Mouse (Mus musculus) brain, embryonic 14.5 days (tissue): ENCODE data around the gene 6030452D12Rik. TPM values are rescaled to one million over a fixed set of nuclear protein-coding genes. Genes with fewer than 3 reads are reported as not detected.

Experiments used
- DNase-seq: peaks from one replicate; pipeline ENCODE4 v3.0.0-alpha.2; 2011; ENCODE audit warnings: low read depth
- CTCF ChIP-seq: fragments of 200-500 bp; IDR thresholded peaks from 2 replicates; pipeline ENCODE4 v1.5.1; 2012; ENCODE audit warnings: inconsistent platforms, mild to moderate bottlenecking, moderate library complexity, borderline replicate concordance; ENCODE audit not compliant: insufficient read depth, insufficient read length; ENCODE audit errors: extremely low read depth
- POLR2A ChIP-seq: fragments of 200-500 bp; IDR thresholded peaks from 2 replicates; pipeline ENCODE4 v1.6.1; 2012; ENCODE audit warnings: mild to moderate bottlenecking, inconsistent platforms, borderline replicate concordance; ENCODE audit not compliant: poor library complexity, insufficient read depth, insufficient read length, severe bottlenecking; ENCODE audit errors: extremely low read depth
- polyA plus RNA-seq: library from polyadenylated mRNA; depleted of rRNA; stranded (reverse); fragments of >200 nt; gene quantifications from 2 replicates; pipeline ENCODE4 v1.2.3, GENCODE M21; 2012; rRNA removed

6030452D12Rik gene
- polyA plus RNA-seq, 1 experiment, result not detected

DNA sequence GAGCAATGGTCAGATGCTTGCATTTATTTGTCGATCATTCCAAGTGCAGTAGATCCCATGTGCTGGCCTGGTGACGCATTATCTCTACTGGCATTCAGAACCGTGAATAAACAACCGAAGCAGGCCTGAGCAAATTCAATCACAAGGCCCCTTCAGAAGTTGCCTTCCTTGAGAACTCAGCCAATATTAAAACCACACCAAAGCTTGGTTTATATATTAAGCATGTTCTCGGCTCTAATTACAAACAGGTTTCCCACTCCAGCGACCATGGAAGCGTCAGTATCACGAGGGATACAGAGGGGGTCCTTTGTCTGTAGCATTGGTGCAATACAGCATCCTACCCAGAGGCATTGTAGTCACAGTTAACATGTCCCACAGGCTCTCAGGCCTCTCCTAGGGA is 42.7 kb downstream of the 6030452D12Rik start:
- DNase-seq, result no peak
- TF ChIP-seq CTCF (no peak), POLR2A (no peak)

DNA sequence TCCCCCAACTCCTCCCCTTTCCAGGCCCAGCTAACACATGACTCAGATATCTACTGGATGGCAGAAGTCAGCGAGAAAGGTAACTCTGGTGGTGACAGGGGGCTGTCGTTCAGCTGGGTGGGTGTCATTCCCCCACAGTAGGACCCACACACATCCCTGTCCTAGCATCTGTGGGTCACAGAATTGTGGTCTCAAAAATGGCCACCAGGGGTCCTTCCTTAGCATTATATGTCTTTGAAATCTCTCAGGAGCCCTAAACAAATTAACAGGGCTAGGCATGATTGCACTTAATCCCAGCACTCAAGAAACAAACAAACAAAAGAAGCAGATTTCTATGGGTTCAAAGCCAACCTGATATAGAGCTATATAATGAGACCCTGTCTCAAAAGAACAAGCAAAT is 44.8 kb downstream of the 6030452D12Rik start:
- TF ChIP-seq POLR2A (no peak), CTCF (no peak)
- no peak for DNase-seq

DNA sequence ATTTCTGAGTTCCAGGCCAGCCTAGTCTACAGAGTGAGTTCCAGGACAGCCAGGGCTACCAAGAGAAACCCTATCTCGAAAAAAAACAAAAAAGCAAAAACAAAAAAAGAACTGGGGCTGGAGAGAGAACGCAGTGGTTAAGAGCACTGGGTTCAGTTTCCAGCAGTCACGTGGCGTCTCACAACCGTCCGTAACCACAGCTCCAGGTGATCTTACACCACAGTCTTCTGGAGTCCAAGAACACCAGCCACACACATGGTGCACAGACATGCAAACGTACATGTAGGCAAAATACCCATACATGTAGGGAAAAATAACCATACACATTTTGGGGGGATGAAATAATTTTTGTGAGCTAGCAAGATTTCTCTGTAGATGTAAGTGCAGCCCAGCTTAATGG is 46.4 kb downstream of the 6030452D12Rik start:
- TF ChIP-seq CTCF (no peak), POLR2A (no peak)
- DNase-seq, result no peak

DNA sequence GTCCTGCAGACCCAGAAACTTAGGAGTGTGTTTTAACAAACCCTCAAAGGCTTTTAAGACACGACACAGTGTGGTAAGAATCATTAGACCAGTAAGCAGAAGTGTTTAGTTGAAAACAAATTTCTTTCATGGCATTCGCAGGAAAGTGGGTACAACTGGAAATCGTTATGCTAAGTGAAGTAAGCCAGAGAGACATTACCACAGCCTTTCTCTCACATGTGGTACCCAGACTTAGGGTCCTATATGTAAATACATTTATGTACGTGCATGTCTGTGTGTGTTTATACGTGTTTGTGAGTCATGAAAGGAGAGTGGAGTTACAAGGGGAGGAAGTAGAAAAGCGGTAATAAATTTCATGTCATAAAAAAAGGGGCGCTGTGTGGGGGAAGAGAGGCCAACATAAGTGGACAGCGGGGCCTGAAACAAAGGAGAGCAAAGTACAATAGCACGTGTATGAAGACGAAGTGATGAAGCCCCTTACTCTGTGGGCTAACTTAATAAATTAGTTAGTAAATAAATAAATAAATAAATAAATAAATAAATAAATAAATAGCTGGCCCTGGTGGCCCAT is 48.1 kb downstream of the 6030452D12Rik start:
- no peak for DNase-seq
- no peak for TF ChIP-seq POLR2A
- TF ChIP-seq CTCF, result no peak

DNA sequence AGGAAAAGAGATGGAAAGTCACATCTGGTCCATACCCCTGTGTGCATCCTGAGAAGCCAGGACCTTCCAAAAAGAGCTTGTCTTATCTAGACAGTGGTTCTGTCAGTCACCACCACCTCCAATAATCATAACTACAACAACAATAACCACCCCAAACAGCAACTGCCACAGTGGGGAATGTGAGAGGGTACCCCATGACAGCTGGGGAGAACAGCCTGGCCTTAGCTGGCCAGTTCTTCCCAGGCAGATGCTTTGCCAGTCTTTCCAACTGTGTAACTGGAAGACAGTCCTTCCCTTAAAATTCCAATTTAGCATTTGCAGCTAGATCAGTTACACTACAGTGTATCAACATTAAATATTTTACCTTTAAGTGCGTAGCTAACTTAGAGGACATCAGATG is 50.6 kb downstream of the 6030452D12Rik start:
- no peak for DNase-seq
- TF ChIP-seq POLR2A (no peak), CTCF (no peak)

DNA sequence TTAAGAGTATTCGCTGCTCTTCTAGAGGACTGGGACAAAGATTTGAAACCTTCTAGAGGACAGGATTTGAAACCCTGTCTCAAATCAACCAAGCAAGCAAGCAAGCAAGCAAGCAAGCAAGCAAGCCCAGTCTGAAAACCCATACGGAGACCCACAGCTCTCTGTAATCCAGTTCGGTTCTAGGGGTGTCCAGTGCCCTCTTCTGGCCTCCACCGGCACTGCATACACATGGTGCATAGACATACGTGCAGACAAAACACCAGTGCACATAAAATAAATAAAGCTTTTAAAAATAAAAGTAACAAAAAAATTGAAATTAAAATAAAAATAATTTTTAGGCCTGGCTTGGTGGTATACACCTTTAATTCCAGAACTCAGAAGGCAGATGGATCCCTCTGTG is 53.7 kb downstream of the 6030452D12Rik start:
- no peak for TF ChIP-seq CTCF
- no peak for TF ChIP-seq POLR2A
- DNase-seq, result no peak

DNA sequence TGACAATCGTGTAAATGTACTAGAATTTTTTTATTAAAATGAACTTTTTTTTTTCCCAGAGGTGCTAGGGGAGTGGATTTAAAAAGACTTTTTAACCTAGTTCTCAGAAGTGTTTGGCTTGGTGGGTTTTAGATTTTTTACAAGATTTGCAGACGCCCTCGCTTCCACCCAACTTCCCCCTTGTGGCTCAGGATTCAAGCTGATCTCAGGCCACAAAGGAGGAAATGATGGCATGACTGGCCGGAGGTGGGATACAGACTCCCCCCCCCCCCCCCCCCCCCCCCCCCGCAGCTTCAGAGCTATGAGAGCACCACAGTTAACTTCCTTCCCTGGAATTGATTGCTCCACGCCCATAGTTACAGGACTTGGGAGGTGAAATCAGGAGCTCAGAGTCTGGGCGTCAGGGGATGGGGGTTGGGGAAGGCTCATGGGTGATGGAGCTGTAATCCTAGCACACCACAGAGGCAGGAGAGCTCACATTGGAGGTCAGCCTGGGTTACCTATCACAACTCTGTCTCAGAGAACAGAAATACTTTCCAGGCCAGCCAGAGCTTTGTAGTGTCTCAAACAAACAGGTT is 55.8 kb downstream of the 6030452D12Rik start:
- no peak for DNase-seq
- no peak for TF ChIP-seq CTCF
- no peak for TF ChIP-seq POLR2A

Other genes with a start within 250 kb of the 6030452D12Rik start
- 29.2 and 52.3 TPM in 2 replicates for gene Smpd3, start 162.5 kb upstream of the 6030452D12Rik start, polyA plus RNA-seq
- 32.1 and 34.0 TPM in 2 replicates for gene Zfp90, start 85.2 kb upstream of the 6030452D12Rik start, polyA plus RNA-seq
- gene Cdh3, start 10.4 kb downstream of the 6030452D12Rik start, polyA plus RNA-seq, result 2.0 and 4.8 TPM in 2 replicates
- gene Gm10073, start 72.9 kb downstream of the 6030452D12Rik start, polyA plus RNA-seq, result 24.3 and 67.4 TPM in 2 replicates
- 3.1 and 4.3 TPM in 2 replicates for gene Cdh1, start 102.8 kb downstream of the 6030452D12Rik start, polyA plus RNA-seq
- gene Tango6, start 182.5 kb downstream of the 6030452D12Rik start, polyA plus RNA-seq, result 3.8 and 5.2 TPM in 2 replicates